Mouse (Mus musculus) stomach, postnatal 0 days (tissue): ENCODE measurements at regions not wholly inside any gene's neighbourhood (a gene's known extent, or its start where the extent isn't known, plus 50 kb on each side); places are given as distances from the start of the nearest gene placed in this dataset.

Experiments used
- ATAC-seq: fragments of 200-750 bp; cut with Nextera tagmentation; 2 replicates; pipeline ENCODE4 v1.8.0; 2017; ENCODE audit not compliant: low FRiP score, low TSS enrichment
- DNase-seq: peaks from one replicate; pipeline ENCODE4 v3.0.0-alpha.2; 2016; ENCODE audit warnings: low spot score
- H3K27ac ChIP-seq: fragments of 300-500 bp; sonication (generic); replicated peaks from 2 replicates; pipeline ENCODE4 v1.5.1; 2014; ENCODE audit warnings: mild to moderate bottlenecking, control low read depth
- H3K27me3 ChIP-seq: fragments of 300-500 bp; sonication (generic); 2 replicates; pipeline ENCODE4 v1.6.1; 2014; ENCODE audit warnings: low read length; ENCODE audit not compliant: control insufficient read depth, insufficient read depth
- H3K36me3 ChIP-seq: fragments of 300-500 bp; sonication (generic); 2 replicates; pipeline ENCODE4 v1.6.1; 2014; ENCODE audit warnings: low read length, mixed read lengths; ENCODE audit not compliant: control insufficient read depth, insufficient read depth
- H3K4me1 ChIP-seq: fragments of 300-500 bp; sonication (generic); replicated peaks from 2 replicates; pipeline ENCODE4 v1.6.1; 2014; ENCODE audit warnings: antibody characterized with exemption; ENCODE audit not compliant: control insufficient read depth, insufficient read depth
- H3K4me2 ChIP-seq: fragments of 300-500 bp; sonication (generic); replicated peaks from 2 replicates; pipeline ENCODE4 v1.6.1; 2014; ENCODE audit warnings: low read depth, mild to moderate bottlenecking, control low read depth, moderate library complexity
- H3K4me3 ChIP-seq: fragments of 300-500 bp; sonication (generic); 2 replicates; pipeline ENCODE4 v1.5.1; 2014; ENCODE audit warnings: low read depth, low read length, control low read depth
- H3K9ac ChIP-seq: fragments of 300-500 bp; sonication (generic); 2 replicates; pipeline ENCODE4 v1.6.1; 2014; ENCODE audit warnings: mild to moderate bottlenecking, low read length, control low read depth, mixed read lengths
- H3K9me3 ChIP-seq: fragments of 300-500 bp; sonication (generic); 2 replicates; pipeline ENCODE4 v1.6.1; 2016; ENCODE audit warnings: low read length; ENCODE audit not compliant: control insufficient read depth
- CTCF ChIP-seq: IDR thresholded peaks from 2 replicates; pipeline ENCODE4 v1.5.1; 2016; ENCODE audit warnings: antibody characterized with exemption, low read depth, mild to moderate bottlenecking, moderate library complexity
- EP300 ChIP-seq: optimal IDR thresholded peaks from 2 replicates; pipeline ENCODE3; 2016; ENCODE audit warnings: antibody characterized with exemption
- WGBS: fragments of 180-500 bp; shearing (Covaris S2); extraction: QIAGEN DNeasy Blood & Tissue Kit; methylation state at CpG from one replicate; pipeline ENCODE4 v1.1.7; 2014; 5-methylcytosine and 5-hydroxymethylcytosine counted together

- no peak overlapping the region for H3K4me3 ChIP-seq
- ATAC-seq (no peak), DNase-seq (no peak)
- H3K9me3 ChIP-seq = no peaks in the 10 kb centered on the region
- H3K4me2 ChIP-seq = no peak overlapping the region
- no peak overlapping the region for H3K27ac ChIP-seq
- no peaks in the 10 kb centered on the region for H3K36me3 ChIP-seq
- no peak for TF ChIP-seq CTCF
- no peak for TF ChIP-seq EP300
- H3K9ac ChIP-seq = no peak overlapping the region
- no peaks in the 10 kb centered on the region for H3K27me3 ChIP-seq
- no peaks in the 10 kb centered on the region for H3K4me1 ChIP-seq
- WGBS = 43% methylated on average over 5 of the region's 5 CpGs
Observed at GRCm38 (mm10) chr11:45087186-45087915, 470.2 kb downstream of the Ebf1 start.

GRCm38 (mm10) chr11:45088286-45088685 is 471.2 kb downstream of the Ebf1 start:
- ATAC-seq = no peak
- no peaks in the 10 kb centered on the region for H3K27me3 ChIP-seq
- no peaks in the 10 kb centered on the region for H3K4me1 ChIP-seq
- H3K27ac ChIP-seq = no peak overlapping the region
- TF ChIP-seq EP300 = no peak
- no peak for TF ChIP-seq CTCF
- H3K9me3 ChIP-seq = no peaks in the 10 kb centered on the region
- H3K4me3 ChIP-seq = no peak overlapping the region
- DNase-seq = no peak
- no peaks in the 10 kb centered on the region for H3K36me3 ChIP-seq
- H3K9ac ChIP-seq = no peak overlapping the region
- no peak overlapping the region for H3K4me2 ChIP-seq
- WGBS = 90% methylated on average over 1 of the region's 1 CpGs

DNA sequence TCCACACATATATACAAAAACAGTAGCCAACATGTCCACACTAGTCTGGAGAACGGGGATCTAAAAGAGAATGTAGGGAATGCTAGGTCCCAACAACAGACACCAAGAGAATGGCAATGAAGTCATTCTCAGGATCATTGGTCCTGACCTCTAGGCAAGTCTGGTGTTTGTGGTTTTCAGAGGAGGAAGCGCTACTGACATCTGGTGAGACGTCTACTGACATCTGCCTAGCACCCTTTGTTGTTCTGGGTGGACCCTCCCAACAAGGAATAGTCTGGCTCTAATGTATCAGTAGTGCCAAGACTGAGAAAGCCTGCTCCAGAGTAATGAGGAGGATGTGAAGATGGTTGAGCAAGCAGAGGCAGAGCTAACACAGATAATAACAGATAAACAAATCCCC is 472.4 kb downstream of the Ebf1 start:
- 75% methylated on average over 3 of the region's 3 CpGs for WGBS
- H3K4me2 ChIP-seq = no peak overlapping the region
- no peaks in the 10 kb centered on the region for H3K36me3 ChIP-seq
- ATAC-seq = no peak
- H3K27ac ChIP-seq = no peak overlapping the region
- DNase-seq = no peak
- TF ChIP-seq CTCF = no peak
- no peak for TF ChIP-seq EP300
- no peaks in the 10 kb centered on the region for H3K27me3 ChIP-seq
- H3K4me1 ChIP-seq = no peaks in the 10 kb centered on the region
- H3K9ac ChIP-seq = no peak overlapping the region
- no peaks in the 10 kb centered on the region for H3K9me3 ChIP-seq
- no peak overlapping the region for H3K4me3 ChIP-seq

DNA sequence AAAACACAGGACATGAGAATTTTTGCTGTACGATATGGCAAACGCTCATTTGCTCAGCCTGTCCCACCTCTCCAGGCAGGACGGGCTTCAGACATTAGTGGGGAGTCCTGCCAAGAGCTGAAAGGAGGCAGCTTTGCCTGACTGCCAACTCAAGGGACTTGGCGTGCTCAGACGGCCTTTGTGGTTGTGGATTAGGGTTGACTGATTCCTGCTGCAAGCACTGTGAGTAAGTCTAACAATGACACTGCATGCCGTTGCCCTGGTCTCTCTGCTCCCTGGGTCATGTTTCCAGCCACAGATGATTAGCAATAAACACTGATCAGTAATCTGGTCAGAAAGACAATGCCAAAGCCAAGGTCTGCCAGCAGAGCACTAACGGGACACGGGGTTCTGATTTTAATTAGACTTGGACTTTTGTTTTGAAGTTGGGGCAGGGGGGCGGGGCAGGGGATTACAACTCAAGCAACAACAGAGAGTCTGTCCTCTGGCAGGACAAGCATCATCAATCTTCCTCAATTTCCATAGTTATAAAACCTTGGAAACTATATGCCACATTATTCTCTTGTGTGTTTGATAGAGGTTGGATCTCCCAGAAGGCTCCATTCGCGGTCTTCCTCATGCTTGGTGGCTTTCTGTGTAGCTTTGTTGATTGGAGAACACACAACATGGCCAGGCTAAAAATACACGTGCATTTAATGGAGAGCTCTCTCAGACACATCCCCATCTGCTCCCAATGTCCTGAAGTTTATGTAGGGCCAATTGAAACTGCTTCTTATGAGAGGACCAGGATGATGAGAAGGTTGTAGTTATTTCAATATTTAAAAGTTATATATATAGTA is 486.6 kb downstream of the Ebf1 start:
- no peak overlapping the region for H3K4me2 ChIP-seq
- no peak overlapping the region for H3K9ac ChIP-seq
- H3K27me3 ChIP-seq = no peaks in the 10 kb centered on the region
- WGBS = 52% methylated on average over 12 of the region's 12 CpGs
- H3K27ac ChIP-seq = no peak overlapping the region
- H3K36me3 ChIP-seq = no peaks in the 10 kb centered on the region
- H3K9me3 ChIP-seq = no peaks in the 10 kb centered on the region
- no peak overlapping the region for H3K4me3 ChIP-seq
- DNase-seq (no peak), ATAC-seq (no peak; the same call in 1 of the 2 replicates)
- H3K4me1 ChIP-seq = no peaks in the 10 kb centered on the region
- TF ChIP-seq CTCF (no peak), EP300 (no peak)

GRCm38 (mm10) chr11:45116702-45117101 is 499.6 kb downstream of the Ebf1 start:
- WGBS = 90% methylated on average over 1 of the region's 1 CpGs
- TF ChIP-seq CTCF (no peak), EP300 (no peak)
- no peaks in the 10 kb centered on the region for H3K27me3 ChIP-seq
- ATAC-seq (no peak), DNase-seq (no peak)
- H3K9me3 ChIP-seq = no peaks in the 10 kb centered on the region
- no peaks in the 10 kb centered on the region for H3K36me3 ChIP-seq
- H3K4me2 ChIP-seq = no peak overlapping the region
- no peaks in the 10 kb centered on the region for H3K4me1 ChIP-seq
- H3K4me3 ChIP-seq = no peak overlapping the region
- H3K9ac ChIP-seq = no peak overlapping the region
- no peak overlapping the region for H3K27ac ChIP-seq

GRCm38 (mm10) chr11:45123276-45123675 is 506.2 kb downstream of the Ebf1 start:
- TF ChIP-seq EP300 = no peak
- TF ChIP-seq CTCF = no peak
- H3K36me3 ChIP-seq = no peaks in the 10 kb centered on the region
- 54% methylated on average over 2 of the region's 2 CpGs for WGBS
- no peak overlapping the region for H3K4me2 ChIP-seq
- no peak overlapping the region for H3K4me3 ChIP-seq
- H3K27me3 ChIP-seq = no peaks in the 10 kb centered on the region
- ATAC-seq = no peak
- no peaks in the 10 kb centered on the region for H3K4me1 ChIP-seq
- H3K9ac ChIP-seq = no peak overlapping the region
- no peak for DNase-seq
- H3K27ac ChIP-seq = no peak overlapping the region
- H3K9me3 ChIP-seq = no peaks in the 10 kb centered on the region
